Mouse (Mus musculus): Measurements from ENCODE around the gene Tmem141. TPM values are rescaled to one million over a fixed set of nuclear protein-coding genes. Genes with fewer than 3 reads are reported as not detected.

The Tmem141 gene
- polyA plus RNA-seq, 1 experiment from 2014 or later = 12.6 TPM

- DNase-seq (ENCODE audit: low spot score) = no peak
- H3K4me1 ChIP-seq (replicated peaks; ENCODE audit: control insufficient read depth, insufficient read depth, low read length) = peaks cover 8% of the 10 kb centered on the region; the same call in 1 of the 2 replicates
- peaks cover 2% of the 10 kb centered on the region; the same call in 1 of the 2 replicates for H3K36me3 ChIP-seq (ENCODE audit: control insufficient read depth, insufficient read depth, low read length)
- H3K4me3 ChIP-seq (ENCODE audit: low read depth, low read length) = no peak overlapping the region
- no peaks in the 10 kb centered on the region for H3K9me3 ChIP-seq (ENCODE audit: control insufficient read depth, low read length)
- no peak overlapping the region for H3K27ac ChIP-seq (ENCODE audit: low read depth, low read length)
- no peak overlapping the region for H3K9ac ChIP-seq (ENCODE audit: low read length)
- peaks cover 29% of the 10 kb centered on the region for H3K27me3 ChIP-seq (ENCODE audit: control insufficient read depth, insufficient read depth, low read length)
- no peak overlapping the region for H3K4me2 ChIP-seq (ENCODE audit: low read depth, low read length, severe bottlenecking)
- WGBS = 71% methylated on average over 4 of the region's 4 CpGs
- no peak for ATAC-seq (replicated peaks; ENCODE audit: low FRiP score)
Measured at GRCm38 (mm10) chr2:25583571-25583970, 38.2 kb downstream of the Tmem141 start.

GRCm38 (mm10) chr2:25583120-25583481 is 38.7 kb downstream of the Tmem141 start:
- H3K27ac ChIP-seq (ENCODE audit: low read depth, low read length) = no peak overlapping the region
- no peak overlapping the region for H3K9ac ChIP-seq (ENCODE audit: low read length)

GRCm38 (mm10) chr2:25582466-25583119 is 39.2 kb downstream of the Tmem141 start:
- Histone ChIP-seq H3K4me2 (ENCODE audit: low read depth, low read length, severe bottlenecking) (no peak overlapping the region), H3K4me1 (replicated peaks; ENCODE audit: control insufficient read depth, insufficient read depth, low read length) (peaks cover 11% of the 10 kb centered on the region), H3K36me3 (ENCODE audit: control insufficient read depth, insufficient read depth, low read length) (peaks cover 2% of the 10 kb centered on the region; the same call in 1 of the 2 replicates), H3K27me3 (ENCODE audit: control insufficient read depth, insufficient read depth, low read length) (peaks cover 38% of the 10 kb centered on the region), H3K9ac (ENCODE audit: low read length) (no peak overlapping the region), H3K27ac (ENCODE audit: low read depth, low read length) (no peak overlapping the region), H3K9me3 (ENCODE audit: control insufficient read depth, low read length) (no peaks in the 10 kb centered on the region), H3K4me3 (ENCODE audit: low read depth, low read length) (no peak overlapping the region)
- 57% methylated on average over 12 of the region's 12 CpGs for WGBS
- ATAC-seq (replicated peaks; ENCODE audit: low FRiP score) (no peak; the same call in 1 of the 2 replicates), DNase-seq (ENCODE audit: low spot score) (peak; percentile 62)

More at GRCm38 (mm10) chr2:25583120-25583481, 38.7 kb downstream of the Tmem141 start:
- Histone ChIP-seq H3K36me3 (ENCODE audit: control insufficient read depth, insufficient read depth, low read length) (peaks cover 2% of the 10 kb centered on the region; the same call in 1 of the 2 replicates), H3K4me3 (ENCODE audit: low read depth, low read length) (no peak overlapping the region), H3K27me3 (ENCODE audit: control insufficient read depth, insufficient read depth, low read length) (peaks cover 33% of the 10 kb centered on the region), H3K4me1 (replicated peaks; ENCODE audit: control insufficient read depth, insufficient read depth, low read length) (peaks cover 8% of the 10 kb centered on the region; the same call in 1 of the 2 replicates), H3K4me2 (ENCODE audit: low read depth, low read length, severe bottlenecking) (no peak overlapping the region), H3K9me3 (ENCODE audit: control insufficient read depth, low read length) (no peaks in the 10 kb centered on the region)
- no peak for DNase-seq (ENCODE audit: low spot score)
- 84% methylated on average over 6 of the region's 6 CpGs for WGBS
- 0 out of 2 replicates have a peak, but pooled peaks have one; percentile 19 for ATAC-seq (replicated peaks; ENCODE audit: low FRiP score)

- peaks cover 15% of the 10 kb centered on the region for H3K4me1 ChIP-seq (replicated peaks; ENCODE audit: control insufficient read depth, insufficient read depth, low read length)
- H3K36me3 ChIP-seq (ENCODE audit: control insufficient read depth, insufficient read depth, low read length) = peaks cover 2% of the 10 kb centered on the region; the same call in 1 of the 2 replicates
- peaks cover 45% of the 10 kb centered on the region for H3K27me3 ChIP-seq (ENCODE audit: control insufficient read depth, insufficient read depth, low read length)
- no peak overlapping the region for H3K4me3 ChIP-seq (ENCODE audit: low read depth, low read length)
- H3K9me3 ChIP-seq (ENCODE audit: control insufficient read depth, low read length) = no peaks in the 10 kb centered on the region
- no peak overlapping the region; the same call in 1 of the 2 replicates for H3K4me2 ChIP-seq (ENCODE audit: low read depth, low read length, severe bottlenecking)
- peak; percentile 60 for DNase-seq (ENCODE audit: low spot score)
- 45% methylated on average over 6 of the region's 6 CpGs for WGBS
- H3K9ac ChIP-seq (ENCODE audit: low read length) = no peak overlapping the region
- H3K27ac ChIP-seq (ENCODE audit: low read depth, low read length) = no peak overlapping the region
- no peak for ATAC-seq (replicated peaks; ENCODE audit: low FRiP score)
Measured at GRCm38 (mm10) chr2:25581901-25582301, 39.9 kb downstream of the Tmem141 start.

GRCm38 (mm10) chr2:25581294-25581864 is 40.4 kb downstream of the Tmem141 start, which contains the start of gene Ajm1:
Gene Ajm1, minus strand, starts transcription at chr2:25581757.
- Histone ChIP-seq H3K27ac (ENCODE audit: low read depth, low read length) (no peak within 1 kb of the TSS), H3K4me1 (replicated peaks; ENCODE audit: control insufficient read depth, insufficient read depth, low read length) (peaks cover 15% of the 10 kb centered on the region), H3K27me3 (ENCODE audit: control insufficient read depth, insufficient read depth, low read length) (peaks cover 51% of the 10 kb centered on the region), H3K4me3 (ENCODE audit: low read depth, low read length) (peak within 1 kb of the TSS; percentile 23), H3K36me3 (ENCODE audit: control insufficient read depth, insufficient read depth, low read length) (peaks cover 2% of the 10 kb centered on the region; the same call in 1 of the 2 replicates), H3K4me2 (ENCODE audit: low read depth, low read length, severe bottlenecking) (peak within 1 kb of the TSS; percentile 48), H3K9ac (ENCODE audit: low read length) (no peak within 1 kb of the TSS), H3K9me3 (ENCODE audit: control insufficient read depth, low read length) (no peaks in the 10 kb centered on the region)
- 7% methylated on average over 19 of the region's 19 CpGs for WGBS
- ATAC-seq (replicated peaks; ENCODE audit: low FRiP score) (peak; percentile 52), DNase-seq (ENCODE audit: low spot score) (peak; percentile 83)

GRCm38 (mm10) chr2:25580621-25581101 is 41.1 kb downstream of the Tmem141 start:
- Histone ChIP-seq H3K27me3 (ENCODE audit: control insufficient read depth, insufficient read depth, low read length) (peaks cover 58% of the 10 kb centered on the region), H3K4me1 (replicated peaks; ENCODE audit: control insufficient read depth, insufficient read depth, low read length) (peaks cover 18% of the 10 kb centered on the region), H3K4me2 (ENCODE audit: low read depth, low read length, severe bottlenecking) (no peak overlapping the region), H3K36me3 (ENCODE audit: control insufficient read depth, insufficient read depth, low read length) (peaks cover 2% of the 10 kb centered on the region; the same call in 1 of the 2 replicates), H3K9me3 (ENCODE audit: control insufficient read depth, low read length) (no peaks in the 10 kb centered on the region), H3K4me3 (ENCODE audit: low read depth, low read length) (no peak overlapping the region), H3K27ac (ENCODE audit: low read depth, low read length) (no peak overlapping the region), H3K9ac (ENCODE audit: low read length) (no peak overlapping the region)
- no peak for ATAC-seq (replicated peaks; ENCODE audit: low FRiP score)
- no peak for DNase-seq (ENCODE audit: low spot score)
- 53% methylated on average over 6 of the region's 6 CpGs for WGBS

- Histone ChIP-seq H3K27ac (ENCODE audit: low read depth, low read length) (no peak overlapping the region), H3K36me3 (ENCODE audit: control insufficient read depth, insufficient read depth, low read length) (peaks cover 2% of the 10 kb centered on the region; the same call in 1 of the 2 replicates), H3K27me3 (ENCODE audit: control insufficient read depth, insufficient read depth, low read length) (peaks cover 58% of the 10 kb centered on the region), H3K4me1 (replicated peaks; ENCODE audit: control insufficient read depth, insufficient read depth, low read length) (peaks cover 22% of the 10 kb centered on the region), H3K9me3 (ENCODE audit: control insufficient read depth, low read length) (no peaks in the 10 kb centered on the region), H3K9ac (ENCODE audit: low read length) (no peak overlapping the region), H3K4me3 (ENCODE audit: low read depth, low read length) (no peak overlapping the region), H3K4me2 (ENCODE audit: low read depth, low read length, severe bottlenecking) (0 out of 2 replicates have a peak overlapping the region, but pooled peaks have one; percentile 15)
- DNase-seq (ENCODE audit: low spot score) (no peak), ATAC-seq (replicated peaks; ENCODE audit: low FRiP score) (no peak)
- 5% methylated on average over 27 of the region's 27 CpGs for WGBS
Measured at GRCm38 (mm10) chr2:25579737-25580460, 41.9 kb downstream of the Tmem141 start.

All from forebrain, embryonic 11.5 days (tissue).